Mouse (Mus musculus): ENCODE measurements around the gene Sgms1. TPM values are rescaled to one million over a fixed set of nuclear protein-coding genes. Genes with fewer than 3 reads are reported as not detected.

Gene Sgms1
- total RNA-seq, 2 experiments from 2014 or later: 23.4 to 27.2 TPM

DNA sequence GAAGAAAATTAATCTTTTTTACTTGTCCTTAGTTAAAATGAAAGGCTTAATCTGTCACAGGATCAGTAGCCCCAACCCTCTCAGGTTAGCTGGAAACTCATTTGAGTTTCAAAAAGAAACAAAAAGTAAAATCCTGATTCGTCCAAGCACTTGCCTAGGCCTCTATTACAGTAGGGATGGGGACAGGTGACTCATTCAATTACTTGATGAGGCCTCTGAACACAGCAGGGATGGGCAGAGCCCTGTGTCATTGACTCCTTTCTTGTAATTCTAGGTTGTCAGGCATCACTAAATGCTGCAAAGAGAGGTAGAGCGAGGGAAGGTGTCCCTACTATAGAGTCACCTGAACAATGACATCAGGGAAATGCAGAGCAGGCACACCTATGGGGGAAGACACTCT is 115.4 kb downstream of the Sgms1 start:
- intact Hi-C loops (cut with DNase I): no loop called here
- DNase-seq: no peak

GRCm38 (mm10) chr19:32273714-32274113 is 115.8 kb downstream of the Sgms1 start:
- intact Hi-C loops (cut with DNase I): no loop called here
- DNase-seq: no peak

GRCm38 (mm10) chr19:32272475-32273260 is 116.8 kb downstream of the Sgms1 start:
- DNase-seq: no peak
- intact Hi-C loops (cut with DNase I): no loop called here

DNA sequence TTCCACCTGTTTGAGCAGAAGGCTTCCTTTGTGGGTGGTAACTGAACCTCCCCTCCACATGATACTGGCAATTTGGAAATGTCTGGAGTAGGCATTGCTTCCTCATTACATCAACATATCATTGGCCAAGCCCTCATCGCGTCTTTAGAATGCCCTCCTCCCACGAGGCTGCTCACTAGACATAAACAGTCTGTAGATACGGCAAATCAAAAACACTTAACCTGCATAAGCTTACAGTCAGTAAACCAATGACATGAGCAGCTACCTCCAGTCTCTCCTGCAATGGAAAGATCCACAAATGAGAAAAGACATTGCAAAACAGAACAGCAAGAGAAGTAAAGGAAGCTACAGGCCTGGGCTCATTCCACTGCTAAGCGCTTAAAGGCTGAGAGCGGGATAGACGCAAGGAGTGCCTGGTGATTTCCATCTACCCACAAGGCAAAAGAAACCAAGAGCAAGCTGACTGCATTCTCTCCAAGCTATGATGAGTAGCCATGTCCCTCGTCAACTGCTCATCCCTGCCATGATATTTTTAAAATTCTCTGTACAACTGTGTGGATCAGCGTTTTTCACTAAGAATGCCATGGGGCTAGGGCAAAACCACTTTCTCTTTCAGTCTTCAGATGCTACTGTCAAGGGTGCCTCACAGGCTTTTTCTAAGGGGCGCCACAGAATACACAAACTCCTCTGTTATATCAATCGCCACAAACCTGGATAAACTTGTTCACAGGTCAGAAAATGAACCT is 117.9 kb downstream of the Sgms1 start:
- intact Hi-C loops (cut with DNase I): no loop called here
- no peak for DNase-seq

GRCm38 (mm10) chr19:32269844-32270176 is 119.7 kb downstream of the Sgms1 start:
- DNase-seq: no peak
- intact Hi-C loops (cut with DNase I): no loop called here

GRCm38 (mm10) chr19:32269141-32269843 is 120.2 kb downstream of the Sgms1 start:
- no peak for DNase-seq
- intact Hi-C loops (cut with DNase I): no loop called here

DNA sequence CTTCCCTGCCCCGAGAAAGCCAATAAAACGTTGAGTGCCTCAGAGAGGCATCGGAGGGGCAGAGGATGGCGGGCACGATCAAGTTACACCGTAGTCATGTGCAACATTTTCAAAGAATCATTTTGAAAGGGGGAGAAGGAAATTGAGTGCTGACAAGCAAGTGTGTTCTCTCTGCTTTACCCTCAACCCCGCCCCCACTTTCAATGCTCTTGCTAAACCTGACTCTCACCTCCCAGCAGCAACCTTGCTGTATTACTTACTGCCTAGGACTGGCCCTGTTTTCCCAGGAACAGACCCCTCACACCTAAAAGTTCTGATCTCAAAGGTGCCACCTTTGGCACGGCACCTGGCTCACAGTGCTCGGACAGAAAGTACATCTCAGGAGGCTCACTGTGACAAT is 121.0 kb downstream of the Sgms1 start:
- intact Hi-C loops (cut with DNase I): no loop called here
- DNase-seq: no peak

- DNase-seq: no peak
- intact Hi-C loops (cut with DNase I): no loop called here
Observed at GRCm38 (mm10) chr19:32266385-32267252, 122.9 kb downstream of the Sgms1 start.

DNA sequence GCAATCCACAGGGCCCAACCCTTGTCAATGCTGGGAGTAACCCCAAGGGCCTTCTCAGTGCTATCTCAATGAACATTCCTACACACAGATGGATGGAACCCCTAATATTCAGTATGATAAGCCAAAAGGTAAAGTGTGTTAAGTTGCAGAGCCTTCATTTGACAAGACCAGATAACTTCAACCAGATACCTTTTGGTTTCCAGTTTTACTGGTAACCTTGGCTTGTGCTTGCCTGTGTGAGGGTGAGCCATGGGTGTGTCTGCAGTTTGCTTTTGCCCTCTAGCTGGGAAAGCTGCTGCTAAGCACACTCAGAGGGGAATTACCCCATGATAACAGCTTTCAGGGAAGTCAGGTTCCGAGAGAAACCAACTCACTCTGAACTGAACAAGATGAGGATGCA is 125.8 kb downstream of the Sgms1 start:
- intact Hi-C loops (cut with DNase I): no loop called here
- DNase-seq: no peak

GRCm38 (mm10) chr19:32262805-32263572 is 126.5 kb downstream of the Sgms1 start:
- DNase-seq: no peak
- intact Hi-C loops (cut with DNase I): no loop called here

- intact Hi-C loops (cut with DNase I): no loop called here
- DNase-seq: no peak
Observed at GRCm38 (mm10) chr19:32260869-32261688, 128.4 kb downstream of the Sgms1 start.

DNA sequence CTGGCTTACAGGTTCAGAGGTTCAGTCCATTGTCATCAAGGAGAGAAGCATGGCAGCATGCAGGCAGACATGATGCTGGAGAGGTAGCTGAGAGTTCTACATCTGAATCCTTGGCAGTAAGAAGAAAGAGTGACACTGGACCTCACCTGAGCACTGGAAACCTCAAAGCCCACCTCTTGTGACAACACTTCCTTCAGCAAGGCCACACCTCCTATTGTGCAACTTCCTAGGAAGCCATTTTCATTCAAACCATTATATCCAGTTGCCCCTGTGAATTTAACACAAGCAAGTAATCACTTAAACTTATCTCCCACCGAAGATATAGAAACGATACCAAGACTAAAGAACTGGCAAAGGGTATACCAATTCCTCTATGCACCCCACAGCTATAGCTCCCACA is 129.7 kb downstream of the Sgms1 start:
- no peak for DNase-seq
- intact Hi-C loops (cut with DNase I): no loop called here

DNA sequence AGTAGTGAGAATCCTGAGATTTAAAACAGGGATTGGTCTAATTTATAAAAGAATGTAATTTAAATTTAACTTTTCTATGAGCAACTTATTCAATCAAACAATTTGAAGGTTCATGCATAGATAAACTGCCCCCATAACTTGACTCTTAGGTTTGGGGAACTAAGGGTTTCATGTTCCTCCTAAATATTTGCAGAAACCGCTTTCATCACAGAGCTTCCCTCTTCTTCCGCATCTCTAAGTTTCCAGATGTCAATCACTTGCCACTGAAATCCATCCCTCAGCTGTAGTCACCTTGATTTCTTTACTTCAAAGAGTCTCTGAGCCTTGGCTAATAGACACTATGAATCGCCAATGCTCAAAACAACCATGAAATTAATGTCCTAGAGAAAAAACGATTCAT is 130.5 kb downstream of the Sgms1 start:
- intact Hi-C loops (cut with DNase I): no loop called here

GRCm38 (mm10) chr19:32258146-32258545 is 131.4 kb downstream of the Sgms1 start:
- DNase-seq: no peak
- intact Hi-C loops (cut with DNase I): no loop called here

More for the DNA sequence above, 130.5 kb downstream of the Sgms1 start:
- no peak for DNase-seq

DNA sequence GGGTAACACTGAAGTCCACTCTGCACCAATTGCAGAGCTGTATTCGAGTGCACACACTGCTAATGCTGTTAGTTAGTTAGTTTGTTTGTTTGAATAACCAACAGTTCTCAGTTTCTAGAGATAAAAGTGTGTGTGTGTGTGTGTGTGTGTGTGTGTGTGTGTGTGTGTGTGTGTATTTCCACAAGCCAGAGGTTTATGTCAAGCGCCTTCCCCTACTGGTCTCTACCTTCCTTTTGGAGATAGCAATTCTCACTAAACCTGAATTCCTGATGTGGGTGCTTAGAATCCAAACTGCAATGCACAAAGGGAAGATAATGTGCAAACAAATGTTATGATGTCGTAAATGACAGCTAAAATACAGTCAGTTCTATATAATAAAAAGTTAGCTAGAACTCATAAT is 131.9 kb downstream of the Sgms1 start:
- DNase-seq: no peak
- intact Hi-C loops (cut with DNase I): no loop called here

DNA sequence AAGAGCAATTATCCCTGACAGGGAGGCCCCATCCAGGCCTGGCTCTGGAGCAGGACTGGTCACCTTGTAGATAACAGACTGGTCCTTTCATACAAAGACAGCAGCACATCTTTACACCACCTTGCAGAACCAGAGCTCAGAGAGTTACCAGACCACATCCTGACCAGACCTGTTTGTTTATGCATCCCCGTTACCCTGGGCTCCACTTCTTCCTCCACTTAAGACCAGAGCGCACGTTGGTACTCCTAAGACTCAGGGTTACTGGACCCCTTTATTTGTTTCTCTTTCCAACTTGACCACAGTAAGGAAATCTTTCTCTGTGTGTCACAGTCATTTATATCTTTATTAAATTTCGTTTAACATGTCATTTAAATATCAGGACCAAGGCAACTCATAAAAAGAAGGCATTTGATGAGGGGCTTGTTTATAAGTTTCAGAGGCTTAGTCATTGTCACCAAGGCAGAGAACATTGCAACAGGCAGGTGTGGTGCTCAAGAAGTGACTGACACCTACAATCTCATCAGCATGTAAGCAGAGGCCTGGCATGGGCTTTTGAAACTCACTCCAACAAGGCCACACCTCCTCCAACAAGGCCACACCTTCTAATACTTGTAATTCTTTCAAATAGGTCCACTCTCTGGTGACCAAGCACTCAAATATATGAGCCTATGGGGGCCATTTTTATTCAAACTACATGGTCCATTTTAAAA is 132.7 kb downstream of the Sgms1 start:
- no peak for DNase-seq
- intact Hi-C loops (cut with DNase I): no loop called here

GRCm38 (mm10) chr19:32255429-32256185 is 133.9 kb downstream of the Sgms1 start:
- intact Hi-C loops (cut with DNase I): no loop called here
- DNase-seq: no peak
